Mouse (Mus musculus) cortical plate, adult 2 months (tissue): ENCODE data around the gene Avil. TPM values are rescaled to one million over a fixed set of nuclear protein-coding genes. Genes with fewer than 3 reads are reported as not detected.
A peak's percentile ranks its signal among the peaks of the same experiment; 100 is the strongest.
"Not testable (repeated sequence)": the region's sequence is repeated elsewhere in the genome, so short reads cannot be mapped to it uniquely, and the experiment has no call there.

Experiments used
- H3K27ac ChIP-seq: fragments of 200-500 bp; 2 replicates; pipeline ENCODE4 v1.5.1; 2012; ENCODE audit warnings: low read length, control low read depth, inconsistent platforms; ENCODE audit not compliant: insufficient read depth
- H3K4me1 ChIP-seq: fragments of 200-500 bp; 2 replicates; pipeline ENCODE4 v1.6.1; 2011; ENCODE audit warnings: low read length; ENCODE audit not compliant: control insufficient read depth, insufficient read depth
- H3K4me3 ChIP-seq: fragments of 200-500 bp; 2 replicates; pipeline ENCODE4 v1.5.1; 2011; ENCODE audit warnings: mild to moderate bottlenecking, low read length, control low read depth; ENCODE audit not compliant: insufficient read depth
- CTCF ChIP-seq: fragments of 200-500 bp; IDR thresholded peaks from 2 replicates; pipeline ENCODE4 v1.5.1; 2011; ENCODE audit warnings: mild to moderate bottlenecking, control low read depth, low read length; ENCODE audit not compliant: insufficient read depth; ENCODE audit errors: extremely low read depth
- POLR2A ChIP-seq: fragments of 200-500 bp; IDR thresholded peaks from 2 replicates; pipeline ENCODE4 v1.6.1; 2011; ENCODE audit warnings: mild to moderate bottlenecking, low read length, control low read depth; ENCODE audit not compliant: insufficient read depth; ENCODE audit errors: extremely low read depth
- polyA plus RNA-seq: library from polyadenylated mRNA; depleted of rRNA; stranded (reverse); fragments of >200 nt; gene quantifications from 2 replicates; pipeline ENCODE4 v1.2.3, GENCODE M21; 2012

Gene Avil
- polyA plus RNA-seq, 1 experiment, result 0.19 TPM

DNA sequence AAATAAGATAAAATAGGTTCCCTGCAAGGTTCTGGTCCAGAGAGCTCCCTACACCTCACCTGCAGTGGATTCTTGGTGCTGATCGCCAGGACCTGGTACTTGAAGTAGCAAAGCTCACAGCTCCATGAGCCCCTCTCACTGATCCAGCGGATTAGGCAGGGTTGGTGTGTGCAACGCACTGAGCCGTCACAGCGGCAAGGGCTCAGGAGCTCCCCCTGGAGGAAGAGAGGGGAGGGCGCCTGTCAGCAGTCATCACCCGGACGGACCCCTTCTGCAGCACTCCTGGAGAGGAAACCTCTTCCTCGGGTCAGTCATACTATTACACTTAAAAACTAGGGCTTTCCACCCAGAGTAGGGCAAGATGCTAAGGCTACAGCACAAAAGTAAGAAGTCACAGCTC, 57.7 kb downstream of the Avil start:
- TF ChIP-seq CTCF (peak; percentile 84), POLR2A (no peak)
- Histone ChIP-seq H3K4me1 (no peaks in the 10 kb centered on the region; the same call in 1 of the 2 replicates), H3K27ac (no peak overlapping the region)

GRCm38 (mm10) chr10:127058708-127059107, 58.2 kb downstream of the Avil start:
- Histone ChIP-seq H3K4me3 (peak overlapping the region; percentile 29), H3K4me1 (no peaks in the 10 kb centered on the region; the same call in 1 of the 2 replicates), H3K27ac (no peak overlapping the region)
- TF ChIP-seq POLR2A (no peak), CTCF (no peak)

More for the DNA sequence above, 57.7 kb downstream of the Avil start:
- peak overlapping the region; percentile 29; the same call in 1 of the 2 replicates for H3K4me3 ChIP-seq

DNA sequence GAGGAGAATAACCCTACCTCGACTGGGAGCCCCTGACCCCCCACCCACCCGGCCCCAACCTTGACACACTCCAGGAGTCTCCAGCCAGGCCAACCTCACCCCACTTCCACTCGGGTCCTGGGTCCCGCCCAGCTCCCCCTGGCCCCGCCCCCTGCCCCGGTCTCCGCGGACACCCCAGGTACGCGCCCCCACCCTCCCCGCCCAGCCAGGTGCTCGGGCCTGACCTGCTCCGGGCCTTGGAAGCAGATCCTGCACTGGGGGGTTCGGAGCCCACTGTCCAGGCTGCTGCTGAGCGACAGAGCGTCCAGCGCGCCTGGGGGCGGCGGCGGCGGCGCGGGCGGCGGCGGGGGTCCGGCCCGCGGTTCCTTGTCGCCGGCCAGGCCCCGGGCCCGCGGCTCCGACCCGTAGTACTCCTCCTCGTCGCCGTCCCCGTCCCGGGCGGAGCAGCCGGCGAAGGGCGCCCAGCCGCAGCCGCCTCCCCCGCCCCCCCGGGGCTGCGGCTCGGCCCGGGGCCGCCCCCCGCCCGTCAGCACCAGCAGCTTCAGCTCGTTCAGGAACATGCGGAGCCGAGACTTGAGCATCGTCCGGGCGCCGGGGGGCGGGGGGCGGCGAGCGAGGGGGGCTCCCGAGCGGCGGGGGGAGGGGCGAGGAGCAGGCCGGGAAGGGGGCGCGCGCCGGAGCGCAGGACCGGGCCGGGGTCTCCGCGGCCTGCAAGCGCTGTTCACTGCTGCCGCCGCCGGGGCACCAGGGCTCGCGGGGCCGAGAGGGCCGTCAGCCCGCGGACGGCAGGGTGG, 58.9 kb downstream of the Avil start:
- H3K4me1 ChIP-seq, result peaks cover 1% of the 10 kb centered on the region; the same call in 1 of the 2 replicates
- TF ChIP-seq CTCF (no peak), POLR2A (no peak)
- H3K27ac ChIP-seq, result no peak overlapping the region
- H3K4me3 ChIP-seq, result peak overlapping the region; percentile 29

DNA sequence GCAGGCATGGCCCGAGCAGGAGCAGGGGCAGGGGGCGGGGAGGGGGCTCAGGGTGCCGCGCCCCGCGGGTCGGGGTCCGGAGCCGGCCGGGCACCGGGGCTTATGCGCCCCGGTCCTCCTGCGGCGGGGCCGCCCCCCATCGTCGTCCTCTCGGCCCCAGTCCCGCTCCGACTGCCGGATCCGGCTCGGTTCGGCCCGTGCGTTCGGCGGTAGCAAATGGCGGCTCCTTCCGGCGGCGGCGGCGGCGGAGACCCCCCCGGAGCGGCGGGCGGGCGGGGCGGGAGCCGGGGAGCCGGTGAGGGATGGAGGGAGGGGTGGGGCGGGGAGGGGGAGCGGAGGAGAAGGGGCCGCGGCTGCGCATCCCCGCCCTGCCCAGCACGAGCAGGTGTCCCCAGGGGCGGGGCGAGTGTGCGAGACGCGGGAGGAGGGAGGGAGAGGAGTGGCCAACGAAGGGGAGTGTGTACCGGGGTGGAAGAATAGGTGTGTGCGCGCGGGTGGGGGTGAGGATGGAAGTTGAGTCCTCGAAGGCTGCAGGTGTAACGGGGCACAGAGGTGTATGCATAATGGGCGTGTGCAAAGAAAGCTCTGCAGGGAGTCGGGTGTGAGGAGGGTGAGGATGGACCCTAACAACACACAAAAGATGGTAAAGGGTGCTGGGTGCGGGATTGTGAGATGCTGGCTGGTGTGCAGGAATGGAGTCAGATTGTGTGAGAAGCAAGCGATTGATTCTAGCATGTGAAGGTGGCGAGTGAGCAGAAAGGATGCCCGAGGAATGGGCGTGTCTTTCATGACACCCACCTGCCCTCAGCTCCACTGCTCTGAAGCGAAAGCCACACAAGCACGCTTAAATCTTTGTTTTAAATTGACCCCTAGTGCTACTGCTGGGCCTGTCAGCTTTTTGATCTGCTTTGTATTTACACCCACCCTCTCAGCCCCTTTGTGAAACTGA, 59.7 kb downstream of the Avil start, which contains the start of gene March9:
March9 (minus strand) TSS at position 217 of the 949 bp plus-strand sequence.
- Histone ChIP-seq H3K4me3 (peak within 1 kb of the TSS; percentile 29), H3K27ac (no peak within 1 kb of the TSS), H3K4me1 (peaks cover 3% of the 10 kb centered on the region; the same call in 1 of the 2 replicates)
- TF ChIP-seq CTCF, result no peak
- no peak for TF ChIP-seq POLR2A

DNA sequence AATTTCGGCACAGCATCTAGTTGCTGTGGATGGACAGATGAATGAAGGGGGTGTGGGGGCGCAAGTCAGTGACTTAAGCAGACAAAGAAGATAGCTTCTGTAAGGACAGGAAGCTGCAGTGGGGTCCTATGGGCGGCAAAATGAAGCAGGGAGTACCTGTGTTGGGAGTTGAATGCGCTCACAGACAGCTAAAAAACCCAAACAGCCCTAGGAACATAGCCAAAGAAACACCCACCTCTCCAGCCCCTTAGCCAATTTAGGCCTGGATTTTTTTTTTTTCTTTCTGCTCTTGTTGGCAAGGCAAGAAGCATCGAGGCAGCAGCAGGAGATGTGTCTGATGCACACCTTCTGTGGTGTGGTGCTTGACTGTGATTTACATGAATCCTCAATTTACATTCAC, 60.6 kb downstream of the Avil start:
- H3K27ac ChIP-seq, result no peak overlapping the region
- no peak overlapping the region for H3K4me3 ChIP-seq
- H3K4me1 ChIP-seq, result peaks cover 3% of the 10 kb centered on the region; the same call in 1 of the 2 replicates
- no peak for TF ChIP-seq CTCF
- no peak for TF ChIP-seq POLR2A

DNA sequence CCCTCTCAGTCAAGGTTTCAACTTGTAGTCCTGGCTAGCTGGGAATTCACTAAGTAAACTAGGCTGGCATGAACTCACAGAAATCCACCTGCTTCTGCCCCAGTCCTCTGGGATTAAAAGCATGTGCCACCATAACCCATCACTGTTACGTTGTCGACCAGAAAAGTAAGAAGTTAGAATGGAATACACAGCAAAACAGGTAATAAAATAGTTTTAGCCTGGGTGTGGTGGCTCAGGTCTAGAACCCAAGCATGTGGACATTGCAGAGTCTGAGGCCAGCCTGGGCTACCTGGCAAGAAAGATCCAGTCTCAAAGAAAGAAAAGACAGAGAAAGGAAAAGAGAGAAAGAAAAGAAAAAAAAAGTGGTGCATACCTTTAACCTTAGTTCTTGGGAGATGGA, 61.0 kb downstream of the Avil start:
- no peak overlapping the region for H3K27ac ChIP-seq
- TF ChIP-seq CTCF, result no peak
- TF ChIP-seq POLR2A, result no peak
- no peak overlapping the region for H3K4me3 ChIP-seq
- peaks cover 3% of the 10 kb centered on the region; the same call in 1 of the 2 replicates for H3K4me1 ChIP-seq

DNA sequence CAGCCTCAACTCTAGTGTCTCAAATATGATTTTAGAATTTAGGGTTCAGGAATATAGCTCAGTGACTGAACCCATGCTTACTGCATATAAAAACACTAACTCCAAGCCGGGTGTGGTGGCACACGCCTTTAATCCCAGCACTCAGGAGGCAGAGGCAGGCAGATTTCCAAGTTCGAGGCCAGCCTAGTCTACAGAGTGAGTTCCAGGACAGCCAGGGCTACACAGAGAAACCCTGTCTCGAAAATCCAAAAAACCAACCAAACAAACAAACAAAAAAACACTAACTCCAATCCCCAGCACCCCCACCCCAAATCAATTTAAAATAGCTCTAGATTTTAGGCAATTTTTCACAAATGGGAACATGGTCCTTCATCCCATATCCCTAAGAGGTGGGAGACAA, 61.6 kb downstream of the Avil start:
- H3K27ac ChIP-seq, H3K4me1 ChIP-seq: not testable (repeated sequence)

DNA sequence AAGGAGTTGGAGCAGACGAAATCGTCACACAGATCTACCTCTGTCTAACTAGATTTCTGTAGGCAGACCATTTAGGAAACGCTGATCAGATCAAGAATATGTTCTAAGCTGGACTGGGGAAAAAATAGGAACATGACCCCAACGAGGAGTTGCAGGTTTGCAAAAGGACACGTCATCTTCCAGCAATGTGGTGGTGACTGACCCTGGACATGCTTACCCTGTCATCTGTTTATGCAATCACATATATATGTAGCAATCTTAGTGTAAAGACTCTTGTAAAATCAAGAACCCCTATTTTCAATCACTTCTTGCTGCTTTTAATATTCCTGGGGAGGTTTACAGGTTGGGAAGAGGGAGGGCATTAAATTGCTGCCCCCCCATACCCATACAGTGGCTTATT, 62.0 kb downstream of the Avil start:
- Histone ChIP-seq H3K27ac (no peak overlapping the region), H3K4me1 (peaks cover 3% of the 10 kb centered on the region; the same call in 1 of the 2 replicates), H3K4me3 (no peak overlapping the region; the same call in 1 of the 2 replicates)
- TF ChIP-seq POLR2A (no peak), CTCF (no peak)

More for the DNA sequence above, 61.6 kb downstream of the Avil start:
- H3K4me3 ChIP-seq, result not testable (repeated sequence)

- Histone ChIP-seq H3K27ac (peak within 1 kb of the TSS; percentile 48), H3K4me1 (peaks cover 3% of the 10 kb centered on the region; the same call in 1 of the 2 replicates)
Observed at GRCm38 (mm10) chr10:127063239-127063872, 62.8 kb downstream of the Avil start, which contains the start of gene Cdk4. Gene Cdk4, plus strand, starts transcription at chr10:127063534.

More at GRCm38 (mm10) chr10:127063239-127063872, 62.8 kb downstream of the Avil start, which contains the start of gene Cdk4:
- TF ChIP-seq POLR2A (peak; percentile 52; the same call in 1 of the 2 replicates), CTCF (no peak)
- H3K4me3 ChIP-seq, result peak within 1 kb of the TSS; percentile 78
